Mouse (Mus musculus): Measurements from ENCODE around the gene Catsper2. TPM values are rescaled to one million over a fixed set of nuclear protein-coding genes. Genes with fewer than 3 reads are reported as not detected.

Gene Catsper2
- polyA plus RNA-seq, 1 experiment, result 0.92 TPM

GRCm38 (mm10) chr2:121374766-121375165 lies 38.8 kb downstream of the Catsper2 start:
- peaks cover 77% of the 10 kb centered on the region for H3K27me3 ChIP-seq (ENCODE audit: control insufficient read depth, insufficient read depth, insufficient read length)
- H3K4me3 ChIP-seq (ENCODE audit: insufficient read depth, poor library complexity, severe bottlenecking), result no peak overlapping the region

GRCm38 (mm10) chr2:121372266-121372665 lies 41.3 kb downstream of the Catsper2 start:
- no peak for TF ChIP-seq CEBPB (IDR thresholded peaks at IDR 0.05; ENCODE audit: low read depth)
- TF ChIP-seq FOSL1 (IDR thresholded peaks at IDR 0.05; ENCODE audit: insufficient read depth, low read length, poor library complexity, severe bottlenecking), result no peak
- TF ChIP-seq MYOG (IDR thresholded peaks at IDR 0.05; ENCODE audit: control insufficient read depth, extremely low read depth, insufficient read length), result no peak
- no peak for TF ChIP-seq CTCF (IDR thresholded peaks at IDR 0.05; ENCODE audit: control insufficient read depth, insufficient read depth, insufficient read length)
- TF ChIP-seq MAX (IDR thresholded peaks at IDR 0.05), result no peak
- no peak for TF ChIP-seq USF1 (IDR thresholded peaks at IDR 0.05; ENCODE audit: low read depth)
- no peak for TF ChIP-seq MYOD1 (IDR thresholded peaks at IDR 0.05; ENCODE audit: control insufficient read depth, insufficient read length, low read depth)
- Histone ChIP-seq H3K79me3 (ENCODE audit: low read depth) (no peaks in the 10 kb centered on the region), H3K79me2 (ENCODE audit: control insufficient read depth, insufficient read depth) (no peaks in the 10 kb centered on the region), H3K27me3 (ENCODE audit: control insufficient read depth, insufficient read depth, insufficient read length) (peaks cover 69% of the 10 kb centered on the region), H3K36me3 (ENCODE audit: control insufficient read depth, insufficient read depth) (no peaks in the 10 kb centered on the region), H3K4me3 (ENCODE audit: insufficient read depth, poor library complexity, severe bottlenecking) (no peak overlapping the region), H3ac (ENCODE audit: control insufficient read depth, insufficient read length, low read depth) (no peak overlapping the region)

More at GRCm38 (mm10) chr2:121374766-121375165, 38.8 kb downstream of the Catsper2 start:
- H3K79me3 ChIP-seq (ENCODE audit: low read depth), result no peaks in the 10 kb centered on the region
- H3K79me2 ChIP-seq (ENCODE audit: control insufficient read depth, insufficient read depth), result no peaks in the 10 kb centered on the region
- no peaks in the 10 kb centered on the region for H3K36me3 ChIP-seq (ENCODE audit: control insufficient read depth, insufficient read depth)
- no peak for TF ChIP-seq MAX (IDR thresholded peaks at IDR 0.05)
- no peak for TF ChIP-seq CEBPB (IDR thresholded peaks at IDR 0.05; ENCODE audit: low read depth)
- no peak for TF ChIP-seq CTCF (IDR thresholded peaks at IDR 0.05; ENCODE audit: control insufficient read depth, insufficient read depth, insufficient read length)
- TF ChIP-seq MYOG (IDR thresholded peaks at IDR 0.05; ENCODE audit: control insufficient read depth, extremely low read depth, insufficient read length), result no peak
- H3ac ChIP-seq (ENCODE audit: control insufficient read depth, insufficient read length, low read depth), result no peak overlapping the region

- no peaks in the 10 kb centered on the region for H3K36me3 ChIP-seq (ENCODE audit: control insufficient read depth, insufficient read depth)
- TF ChIP-seq USF1 (IDR thresholded peaks at IDR 0.05; ENCODE audit: low read depth) (no peak), MAX (IDR thresholded peaks at IDR 0.05) (no peak), MYOD1 (IDR thresholded peaks at IDR 0.05; ENCODE audit: control insufficient read depth, insufficient read length, low read depth) (no peak), CEBPB (IDR thresholded peaks at IDR 0.05; ENCODE audit: low read depth) (no peak), CTCF (IDR thresholded peaks at IDR 0.05; ENCODE audit: control insufficient read depth, insufficient read depth, insufficient read length) (no peak), FOSL1 (IDR thresholded peaks at IDR 0.05; ENCODE audit: insufficient read depth, low read length, poor library complexity, severe bottlenecking) (no peak), MYOG (IDR thresholded peaks at IDR 0.05; ENCODE audit: control insufficient read depth, extremely low read depth, insufficient read length) (no peak)
- no peaks in the 10 kb centered on the region for H3K79me2 ChIP-seq (ENCODE audit: control insufficient read depth, insufficient read depth)
Observed at GRCm38 (mm10) chr2:121370921-121371320, 42.7 kb downstream of the Catsper2 start.

GRCm38 (mm10) chr2:121368831-121369230 lies 44.8 kb downstream of the Catsper2 start:
- Histone ChIP-seq H3ac (ENCODE audit: control insufficient read depth, insufficient read length, low read depth) (no peak overlapping the region), H3K36me3 (ENCODE audit: control insufficient read depth, insufficient read depth) (no peaks in the 10 kb centered on the region), H3K79me2 (ENCODE audit: control insufficient read depth, insufficient read depth) (no peaks in the 10 kb centered on the region), H3K4me3 (ENCODE audit: insufficient read depth, poor library complexity, severe bottlenecking) (no peak overlapping the region), H3K27me3 (ENCODE audit: control insufficient read depth, insufficient read depth, insufficient read length) (peaks cover 56% of the 10 kb centered on the region), H3K79me3 (ENCODE audit: low read depth) (no peaks in the 10 kb centered on the region)
- no peak for TF ChIP-seq FOSL1 (IDR thresholded peaks at IDR 0.05; ENCODE audit: insufficient read depth, low read length, poor library complexity, severe bottlenecking)
- TF ChIP-seq MAX (IDR thresholded peaks at IDR 0.05), result no peak
- TF ChIP-seq MYOG (IDR thresholded peaks at IDR 0.05; ENCODE audit: control insufficient read depth, extremely low read depth, insufficient read length), result no peak

More at GRCm38 (mm10) chr2:121370921-121371320, 42.7 kb downstream of the Catsper2 start:
- Histone ChIP-seq H3K27me3 (ENCODE audit: control insufficient read depth, insufficient read depth, insufficient read length) (peaks cover 63% of the 10 kb centered on the region), H3K4me3 (ENCODE audit: insufficient read depth, poor library complexity, severe bottlenecking) (no peak overlapping the region), H3ac (ENCODE audit: control insufficient read depth, insufficient read length, low read depth) (no peak overlapping the region), H3K79me3 (ENCODE audit: low read depth) (no peaks in the 10 kb centered on the region)

GRCm38 (mm10) chr2:121363656-121364055 lies 49.9 kb downstream of the Catsper2 start:
- no peak overlapping the region for H3ac ChIP-seq (ENCODE audit: control insufficient read depth, insufficient read length, low read depth)
- H3K79me3 ChIP-seq (ENCODE audit: low read depth), result no peaks in the 10 kb centered on the region
- no peaks in the 10 kb centered on the region for H3K79me2 ChIP-seq (ENCODE audit: control insufficient read depth, insufficient read depth)
- H3K4me3 ChIP-seq (ENCODE audit: insufficient read depth, poor library complexity, severe bottlenecking), result no peak overlapping the region
- TF ChIP-seq FOSL1 (IDR thresholded peaks at IDR 0.05; ENCODE audit: insufficient read depth, low read length, poor library complexity, severe bottlenecking) (no peak), MYOD1 (IDR thresholded peaks at IDR 0.05; ENCODE audit: control insufficient read depth, insufficient read length, low read depth) (no peak), CTCF (IDR thresholded peaks at IDR 0.05; ENCODE audit: control insufficient read depth, insufficient read depth, insufficient read length) (no peak)
- no peaks in the 10 kb centered on the region for H3K36me3 ChIP-seq (ENCODE audit: control insufficient read depth, insufficient read depth)
- H3K27me3 ChIP-seq (ENCODE audit: control insufficient read depth, insufficient read depth, insufficient read length), result peaks cover 66% of the 10 kb centered on the region

GRCm38 (mm10) chr2:121359461-121359860 lies 54.1 kb downstream of the Catsper2 start:
- Histone ChIP-seq H3K27me3 (ENCODE audit: control insufficient read depth, insufficient read depth, insufficient read length) (peaks cover 51% of the 10 kb centered on the region), H3ac (ENCODE audit: control insufficient read depth, insufficient read length, low read depth) (no peak overlapping the region), H3K4me3 (ENCODE audit: insufficient read depth, poor library complexity, severe bottlenecking) (no peak overlapping the region), H3K36me3 (ENCODE audit: control insufficient read depth, insufficient read depth) (no peaks in the 10 kb centered on the region), H3K79me2 (ENCODE audit: control insufficient read depth, insufficient read depth) (no peaks in the 10 kb centered on the region), H3K79me3 (ENCODE audit: low read depth) (no peaks in the 10 kb centered on the region)
- TF ChIP-seq CTCF (IDR thresholded peaks at IDR 0.05; ENCODE audit: control insufficient read depth, insufficient read depth, insufficient read length), result no peak

Measured in C2C12 (cell line).